Mouse (Mus musculus) intestine, postnatal 0 days (tissue): Measurements from ENCODE around the gene Slc22a15. TPM values are rescaled to one million over a fixed set of nuclear protein-coding genes. Genes with fewer than 3 reads are reported as not detected.

Experiments used
- ATAC-seq: fragments of 200-750 bp; cut with Nextera tagmentation; 2 replicates; pipeline ENCODE4 v1.8.0; 2017; ENCODE audit warnings: mild to moderate bottlenecking, moderate TSS enrichment, moderate library complexity
- H3K27ac ChIP-seq: fragments of 300-500 bp; sonication (generic); 2 replicates; pipeline ENCODE4 v1.5.1; 2014; ENCODE audit warnings: mild to moderate bottlenecking, low read depth, low read length, moderate library complexity
- H3K27me3 ChIP-seq: fragments of 300-500 bp; sonication (generic); replicated peaks from 2 replicates; pipeline ENCODE4 v1.6.1; 2014; ENCODE audit warnings: low read length, mixed read lengths; ENCODE audit not compliant: control insufficient read depth, insufficient read depth
- H3K36me3 ChIP-seq: fragments of 300-500 bp; sonication (generic); 2 replicates; pipeline ENCODE4 v1.6.1; 2014; ENCODE audit warnings: mild to moderate bottlenecking, moderate library complexity; ENCODE audit not compliant: control insufficient read depth, insufficient read depth
- H3K4me1 ChIP-seq: fragments of 300-500 bp; sonication (generic); replicated peaks from 2 replicates; pipeline ENCODE4 v1.6.1; 2014; ENCODE audit warnings: antibody characterized with exemption, low read length, mixed read lengths; ENCODE audit not compliant: control insufficient read depth, insufficient read depth
- H3K4me2 ChIP-seq: fragments of 300-500 bp; sonication (generic); replicated peaks from 2 replicates; pipeline ENCODE4 v1.6.1; 2014; ENCODE audit warnings: low read depth, mild to moderate bottlenecking, moderate library complexity
- H3K4me3 ChIP-seq: fragments of 300-500 bp; sonication (generic); 2 replicates; pipeline ENCODE4 v1.5.1; 2014; ENCODE audit warnings: low read depth, low read length
- H3K9ac ChIP-seq: fragments of 300-500 bp; sonication (generic); 2 replicates; pipeline ENCODE4 v1.6.1; 2014; ENCODE audit warnings: mild to moderate bottlenecking, low read depth, low read length
- H3K9me3 ChIP-seq: fragments of 300-500 bp; sonication (generic); 2 replicates; pipeline ENCODE4 v1.6.1; 2016; ENCODE audit warnings: mixed run types; ENCODE audit not compliant: control insufficient read depth
- CTCF ChIP-seq: sonication (generic); IDR thresholded peaks from 2 replicates; pipeline ENCODE4 v1.5.1; 2016; ENCODE audit warnings: low read depth, mild to moderate bottlenecking, control low read depth, antibody characterized with exemption, moderate library complexity
- WGBS: fragments of 180-500 bp; shearing (Covaris S2); extraction: QIAGEN DNeasy Blood & Tissue Kit; methylation state at CpG from one replicate; pipeline ENCODE4 v1.1.7; 2014; 5-methylcytosine and 5-hydroxymethylcytosine counted together
- polyA plus RNA-seq: library from polyadenylated mRNA; unstranded; fragments of >200 nt; fragmentation: Nextera tagmentation; extraction: Ambion mirVana; gene quantifications from 2 replicates; pipeline ENCODE4 v1.2.1, GENCODE M21; 2015

Slc22a15 gene
- polyA plus RNA-seq, 1 experiment from 2014 or later = 5.2 TPM

- Histone ChIP-seq H3K9ac (no peak overlapping the region), H3K4me2 (no peak overlapping the region), H3K36me3 (no peaks in the 10 kb centered on the region), H3K27ac (no peak overlapping the region), H3K9me3 (no peaks in the 10 kb centered on the region), H3K4me1 (no peaks in the 10 kb centered on the region), H3K27me3 (no peaks in the 10 kb centered on the region), H3K4me3 (no peak overlapping the region)
- TF ChIP-seq CTCF = no peak
- no peak for ATAC-seq
- WGBS = 76% methylated on average over 7 of the region's 7 CpGs
Measured at GRCm38 (mm10) chr3:101842372-101843094, 81.7 kb downstream of the Slc22a15 start.

- Histone ChIP-seq H3K4me2 (no peak overlapping the region), H3K27me3 (no peaks in the 10 kb centered on the region), H3K9me3 (no peaks in the 10 kb centered on the region), H3K9ac (no peak overlapping the region), H3K36me3 (no peaks in the 10 kb centered on the region), H3K4me1 (no peaks in the 10 kb centered on the region; the same call in 1 of the 2 replicates), H3K27ac (no peak overlapping the region), H3K4me3 (no peak overlapping the region)
- ATAC-seq = no peak
- TF ChIP-seq CTCF = peak; percentile 39; the same call in 1 of the 2 replicates
- WGBS = 90% methylated on average over 9 of the region's 9 CpGs
Measured at GRCm38 (mm10) chr3:101839327-101839726, 84.9 kb downstream of the Slc22a15 start.

GRCm38 (mm10) chr3:101836971-101837370 lies 87.3 kb downstream of the Slc22a15 start:
- no peak for ATAC-seq
- no peaks in the 10 kb centered on the region for H3K27me3 ChIP-seq
- H3K4me1 ChIP-seq = no peaks in the 10 kb centered on the region; the same call in 1 of the 2 replicates
- TF ChIP-seq CTCF = no peak
- H3K9ac ChIP-seq = no peak overlapping the region
- no peaks in the 10 kb centered on the region for H3K9me3 ChIP-seq
- no peak overlapping the region for H3K27ac ChIP-seq
- no peak overlapping the region for H3K4me3 ChIP-seq
- no peaks in the 10 kb centered on the region for H3K36me3 ChIP-seq
- H3K4me2 ChIP-seq = no peak overlapping the region
- 86% methylated on average over 3 of the region's 3 CpGs for WGBS

- Histone ChIP-seq H3K4me1 (peaks cover 3% of the 10 kb centered on the region; the same call in 1 of the 2 replicates), H3K4me3 (0 out of 2 replicates have a peak overlapping the region, but pooled peaks have one; percentile 17), H3K9ac (no peak overlapping the region), H3K36me3 (no peaks in the 10 kb centered on the region), H3K27me3 (no peaks in the 10 kb centered on the region), H3K27ac (no peak overlapping the region), H3K9me3 (no peaks in the 10 kb centered on the region), H3K4me2 (peak overlapping the region; percentile 54)
- TF ChIP-seq CTCF = no peak
- ATAC-seq = no peak
- WGBS = 72% methylated on average over 5 of the region's 5 CpGs
Measured at GRCm38 (mm10) chr3:101836532-101836931, 87.7 kb downstream of the Slc22a15 start.

GRCm38 (mm10) chr3:101836045-101836444 lies 88.2 kb downstream of the Slc22a15 start:
- H3K9ac ChIP-seq = 0 out of 2 replicates have a peak overlapping the region, but pooled peaks have one; percentile 45
- WGBS = 2% methylated on average over 8 of the region's 8 CpGs

GRCm38 (mm10) chr3:101831189-101831858 lies 92.9 kb downstream of the Slc22a15 start:
- Histone ChIP-seq H3K4me1 (peaks cover 10% of the 10 kb centered on the region; the same call in 1 of the 2 replicates), H3K4me3 (no peak overlapping the region), H3K9me3 (no peaks in the 10 kb centered on the region), H3K27ac (peak overlapping the region; percentile 60), H3K4me2 (peak overlapping the region; percentile 24), H3K9ac (no peak overlapping the region), H3K27me3 (no peaks in the 10 kb centered on the region), H3K36me3 (no peaks in the 10 kb centered on the region)
- ATAC-seq = peak; percentile 72
- TF ChIP-seq CTCF = no peak
- 17% methylated on average over 10 of the region's 10 CpGs for WGBS

More at GRCm38 (mm10) chr3:101836045-101836444, 88.2 kb downstream of the Slc22a15 start:
- H3K27me3 ChIP-seq = no peaks in the 10 kb centered on the region
- no peaks in the 10 kb centered on the region for H3K9me3 ChIP-seq
- peak overlapping the region; percentile 54 for H3K4me2 ChIP-seq
- peak; percentile 82 for ATAC-seq
- H3K27ac ChIP-seq = no peak overlapping the region
- peak overlapping the region; percentile 17; the same call in 1 of the 2 replicates for H3K4me3 ChIP-seq
- H3K36me3 ChIP-seq = no peaks in the 10 kb centered on the region
- TF ChIP-seq CTCF = no peak
- peaks cover 3% of the 10 kb centered on the region; the same call in 1 of the 2 replicates for H3K4me1 ChIP-seq
